Mouse (Mus musculus) layer of hippocampus, postnatal 10 days (tissue): ENCODE measurements around the gene Dab1. TPM values are rescaled to one million over a fixed set of nuclear protein-coding genes. Genes with fewer than 3 reads are reported as not detected.

ENCODE experiments used
- DNase-seq, 2 experiments: peaks; one replicate each; pipeline ENCODE4 v3.0.0; 2021; ENCODE audit warnings: low spot score in 2 of 2
- total RNA-seq, 2 experiments: library from RNA; stranded (reverse); gene quantifications; 2 replicates each; pipeline ENCODE4 v1.2.3; 2021

The Dab1 gene
- total RNA-seq, 2 experiments from 2014 or later = 147 to 158 TPM

- DNase-seq = peak; percentile 83 to 90
These were observed 748.0 kb downstream of the Dab1 start for GRCm38 (mm10) chr4:104366894-104367740.

GRCm38 (mm10) chr4:104367741-104368411 lies 748.7 kb downstream of the Dab1 start:
- DNase-seq = peak in 1 of 2 experiments; percentile 56

GRCm38 (mm10) chr4:104368561-104369021 lies 749.4 kb downstream of the Dab1 start:
- peak; percentile 72 to 82 for DNase-seq

GRCm38 (mm10) chr4:104369091-104369490 lies 749.9 kb downstream of the Dab1 start:
- DNase-seq = no peak

GRCm38 (mm10) chr4:104371136-104371535 lies 752.0 kb downstream of the Dab1 start:
- DNase-seq = no peak

- DNase-seq = no peak
These were observed 755.0 kb downstream of the Dab1 start for GRCm38 (mm10) chr4:104374191-104374590.

GRCm38 (mm10) chr4:104384704-104385103 lies 765.5 kb downstream of the Dab1 start:
- DNase-seq = no peak

GRCm38 (mm10) chr4:104385272-104385671 lies 766.1 kb downstream of the Dab1 start:
- no peak for DNase-seq

- no peak for DNase-seq
These were observed 776.4 kb downstream of the Dab1 start for GRCm38 (mm10) chr4:104395515-104395914.

GRCm38 (mm10) chr4:104396095-104396494 lies 776.9 kb downstream of the Dab1 start:
- no peak for DNase-seq

GRCm38 (mm10) chr4:104399106-104399730 lies 780.1 kb downstream of the Dab1 start:
- DNase-seq = peak; percentile 45 to 52

GRCm38 (mm10) chr4:104404099-104404498 lies 784.9 kb downstream of the Dab1 start:
- DNase-seq = no peak

GRCm38 (mm10) chr4:104410922-104411321 lies 791.8 kb downstream of the Dab1 start:
- no peak for DNase-seq

- DNase-seq = no peak
These were observed 796.3 kb downstream of the Dab1 start for GRCm38 (mm10) chr4:104415482-104415881.

- DNase-seq = no peak
These were observed 799.2 kb downstream of the Dab1 start for GRCm38 (mm10) chr4:104418354-104418753.

- no peak for DNase-seq
These were observed 802.0 kb downstream of the Dab1 start for GRCm38 (mm10) chr4:104420983-104421680.

- DNase-seq = no peak
These were observed 810.0 kb downstream of the Dab1 start for GRCm38 (mm10) chr4:104429127-104429526.

- DNase-seq = no peak
These were observed 812.2 kb downstream of the Dab1 start for GRCm38 (mm10) chr4:104431231-104431855.

GRCm38 (mm10) chr4:104432150-104432549 lies 813.0 kb downstream of the Dab1 start:
- DNase-seq = no peak

GRCm38 (mm10) chr4:104435736-104436135 lies 816.6 kb downstream of the Dab1 start:
- no peak for DNase-seq

GRCm38 (mm10) chr4:104436411-104436810 lies 817.3 kb downstream of the Dab1 start:
- DNase-seq = no peak
